Mouse (Mus musculus): ENCODE measurements at regions not wholly inside any gene's neighbourhood (a gene's known extent, or its start where the extent isn't known, plus 50 kb on each side); places are given as distances from the start of the nearest gene placed in this dataset.

DNA sequence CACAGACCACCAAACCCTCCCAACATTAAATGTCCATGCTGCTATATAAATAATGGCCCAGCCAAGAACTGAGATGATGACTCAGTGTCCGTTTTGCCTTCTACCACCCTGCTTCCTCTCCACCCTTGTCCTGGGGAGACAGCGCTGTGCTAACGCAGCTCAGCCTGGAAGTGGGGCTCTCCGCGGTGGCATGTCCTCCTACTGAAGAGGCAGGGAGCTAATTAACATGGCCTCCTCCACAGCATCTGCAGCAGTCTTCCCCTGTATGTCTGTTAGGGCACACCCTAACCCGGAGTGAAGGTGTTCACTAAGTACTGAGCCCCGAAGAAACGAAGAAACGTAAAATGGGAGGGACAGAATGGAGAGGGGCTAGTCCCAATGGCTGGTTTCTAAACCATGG is 107.8 kb downstream of the Slc35b3 start:
- no peak for DNase-seq (ENCODE audit: low spot score)
- H3K27me3 ChIP-seq (ENCODE audit: control insufficient read depth, insufficient read depth, low read length) = no peaks in the 10 kb centered on the region
- no peak overlapping the region for H3K9ac ChIP-seq (replicated peaks; ENCODE audit: low read depth, low read length)
- TF ChIP-seq CTCF (IDR thresholded peaks at IDR 0.05; ENCODE audit: low read depth) = no peak
- no peak for TF ChIP-seq EP300 (IDR thresholded peaks at IDR 0.05; ENCODE audit: low read depth)
- WGBS = 41% methylated on average over 9 of the region's 9 CpGs
- H3K9me3 ChIP-seq (replicated peaks; ENCODE audit: control insufficient read depth, low read length) = no peaks in the 10 kb centered on the region
- ATAC-seq (ENCODE audit: insufficient read depth, low read depth) = no peak
- H3K4me1 ChIP-seq (ENCODE audit: control insufficient read depth, insufficient read depth) = no peaks in the 10 kb centered on the region
- H3K27ac ChIP-seq (ENCODE audit: low read depth) = no peak overlapping the region
- H3K4me3 ChIP-seq (ENCODE audit: low read depth, low read length) = no peak overlapping the region
- H3K4me2 ChIP-seq (ENCODE audit: low read depth, low read length) = no peak overlapping the region
- no peaks in the 10 kb centered on the region for H3K36me3 ChIP-seq (replicated peaks; ENCODE audit: control insufficient read depth, insufficient read depth, low read length)

DNA sequence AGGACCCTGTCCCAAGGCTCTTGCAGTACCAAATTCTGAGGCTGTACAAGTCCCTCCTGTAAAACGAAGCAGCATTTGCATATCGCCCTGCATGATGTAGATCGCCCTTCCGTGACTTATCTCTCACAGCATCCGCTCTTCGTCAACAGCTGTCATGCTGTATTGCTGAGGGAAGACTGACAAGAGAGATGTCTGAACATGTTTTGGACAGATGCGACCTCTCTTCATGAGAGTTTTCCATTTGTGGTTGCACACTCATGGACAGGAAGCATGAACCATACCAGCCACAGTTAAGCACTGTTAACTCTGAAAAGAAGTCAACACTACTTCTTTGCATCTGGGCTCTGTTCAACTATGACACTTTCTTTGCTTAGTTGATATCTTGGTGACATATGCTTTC is 108.9 kb downstream of the Slc35b3 start:
- no peak for TF ChIP-seq CTCF (IDR thresholded peaks at IDR 0.05; ENCODE audit: low read depth)
- WGBS = 70% methylated on average over 7 of the region's 7 CpGs
- ATAC-seq (ENCODE audit: insufficient read depth, low read depth) = no peak

DNA sequence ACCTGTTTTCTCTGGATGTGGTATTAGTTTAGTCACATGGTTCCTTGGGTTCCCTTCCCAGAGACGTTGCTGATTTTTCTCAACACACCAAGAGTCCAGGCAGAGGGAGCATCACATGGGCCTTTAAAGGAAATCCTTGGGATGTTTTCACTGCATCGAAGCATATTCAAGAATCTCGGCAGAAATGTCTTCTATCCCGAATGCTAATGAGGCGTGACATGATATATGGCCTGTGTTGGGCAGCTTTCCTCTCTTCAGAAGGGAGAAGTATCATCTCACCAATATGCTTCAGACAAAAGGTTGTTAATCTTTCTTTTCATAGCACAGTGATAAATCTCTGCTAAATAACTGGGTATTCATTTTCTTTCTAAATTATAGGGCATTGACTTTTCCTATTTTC is 122.4 kb downstream of the Slc35b3 start:
- no peak for ATAC-seq (ENCODE audit: insufficient read depth, low read depth)
- Histone ChIP-seq H3K27ac (ENCODE audit: low read depth) (no peak overlapping the region), H3K36me3 (replicated peaks; ENCODE audit: control insufficient read depth, insufficient read depth, low read length) (no peaks in the 10 kb centered on the region), H3K27me3 (ENCODE audit: control insufficient read depth, insufficient read depth, low read length) (no peaks in the 10 kb centered on the region), H3K9ac (replicated peaks; ENCODE audit: low read depth, low read length) (no peak overlapping the region), H3K4me3 (ENCODE audit: low read depth, low read length) (no peak overlapping the region), H3K4me2 (ENCODE audit: low read depth, low read length) (no peak overlapping the region), H3K4me1 (ENCODE audit: control insufficient read depth, insufficient read depth) (no peaks in the 10 kb centered on the region), H3K9me3 (replicated peaks; ENCODE audit: control insufficient read depth, low read length) (no peaks in the 10 kb centered on the region)
- WGBS = 76% methylated on average over 5 of the region's 5 CpGs
- no peak for DNase-seq (ENCODE audit: low spot score)
- TF ChIP-seq CTCF (IDR thresholded peaks at IDR 0.05; ENCODE audit: low read depth) (no peak), EP300 (IDR thresholded peaks at IDR 0.05; ENCODE audit: low read depth) (no peak)

More for the DNA sequence above, 108.9 kb downstream of the Slc35b3 start:
- DNase-seq (ENCODE audit: low spot score) = no peak
- H3K36me3 ChIP-seq (replicated peaks; ENCODE audit: control insufficient read depth, insufficient read depth, low read length) = no peaks in the 10 kb centered on the region
- no peak overlapping the region for H3K4me2 ChIP-seq (ENCODE audit: low read depth, low read length)
- H3K9ac ChIP-seq (replicated peaks; ENCODE audit: low read depth, low read length) = no peak overlapping the region
- H3K27me3 ChIP-seq (ENCODE audit: control insufficient read depth, insufficient read depth, low read length) = no peaks in the 10 kb centered on the region
- no peaks in the 10 kb centered on the region for H3K4me1 ChIP-seq (ENCODE audit: control insufficient read depth, insufficient read depth)
- H3K9me3 ChIP-seq (replicated peaks; ENCODE audit: control insufficient read depth, low read length) = no peaks in the 10 kb centered on the region
- no peak overlapping the region for H3K4me3 ChIP-seq (ENCODE audit: low read depth, low read length)
- no peak overlapping the region for H3K27ac ChIP-seq (ENCODE audit: low read depth)

DNA sequence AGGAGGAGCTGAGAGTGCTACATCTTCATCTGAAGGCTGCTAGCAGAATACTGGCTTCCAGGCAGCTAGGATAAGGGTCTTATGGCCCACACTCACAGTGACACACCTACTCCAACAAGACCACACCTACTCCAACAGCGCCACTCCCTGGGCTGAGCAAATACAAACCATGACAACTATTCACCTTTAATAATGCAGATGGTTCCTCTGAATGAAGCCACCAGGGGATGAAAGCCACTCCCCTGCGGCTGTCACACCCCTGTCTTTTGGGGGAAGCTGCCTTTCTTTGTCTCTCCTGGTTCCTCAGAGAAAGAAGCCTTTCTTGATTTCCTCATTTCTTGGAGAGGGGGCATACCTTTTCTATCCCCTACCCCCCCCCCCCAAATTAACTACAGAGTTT is 135.0 kb downstream of the Slc35b3 start:
- TF ChIP-seq CTCF (IDR thresholded peaks at IDR 0.05; ENCODE audit: low read depth) (no peak), EP300 (IDR thresholded peaks at IDR 0.05; ENCODE audit: low read depth) (no peak)
- Histone ChIP-seq H3K27ac (ENCODE audit: low read depth) (no peak overlapping the region), H3K36me3 (replicated peaks; ENCODE audit: control insufficient read depth, insufficient read depth, low read length) (no peaks in the 10 kb centered on the region), H3K9ac (replicated peaks; ENCODE audit: low read depth, low read length) (no peak overlapping the region), H3K4me3 (ENCODE audit: low read depth, low read length) (no peak overlapping the region), H3K4me2 (ENCODE audit: low read depth, low read length) (no peak overlapping the region), H3K9me3 (replicated peaks; ENCODE audit: control insufficient read depth, low read length) (no peaks in the 10 kb centered on the region), H3K4me1 (ENCODE audit: control insufficient read depth, insufficient read depth) (no peaks in the 10 kb centered on the region), H3K27me3 (ENCODE audit: control insufficient read depth, insufficient read depth, low read length) (no peaks in the 10 kb centered on the region)
- DNase-seq (ENCODE audit: low spot score) (no peak), ATAC-seq (ENCODE audit: insufficient read depth, low read depth) (no peak)
- 39% methylated on average over 2 of the region's 2 CpGs for WGBS

DNA sequence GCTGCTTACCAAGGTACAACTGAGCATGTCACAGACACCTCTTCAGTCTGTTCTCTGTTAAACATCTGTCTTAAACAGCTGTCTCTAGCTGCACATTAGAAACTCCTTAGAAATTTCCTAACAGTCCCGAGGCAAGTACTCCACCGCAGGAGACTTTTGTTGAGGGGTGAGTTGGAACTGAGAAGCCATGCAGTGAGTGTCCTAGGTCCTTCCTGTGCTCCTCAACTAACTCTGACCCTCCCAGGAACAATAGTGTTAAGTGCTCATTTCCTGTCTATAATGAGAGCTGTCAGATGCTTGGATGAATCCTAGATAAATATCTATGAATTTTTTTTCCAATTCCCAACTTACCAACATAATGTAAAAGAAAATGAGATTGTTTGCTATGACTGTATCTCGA is 141.1 kb downstream of the Slc35b3 start:
- Histone ChIP-seq H3K27me3 (ENCODE audit: control insufficient read depth, insufficient read depth, low read length) (no peaks in the 10 kb centered on the region), H3K4me1 (ENCODE audit: control insufficient read depth, insufficient read depth) (no peaks in the 10 kb centered on the region), H3K36me3 (replicated peaks; ENCODE audit: control insufficient read depth, insufficient read depth, low read length) (no peaks in the 10 kb centered on the region), H3K4me2 (ENCODE audit: low read depth, low read length) (no peak overlapping the region), H3K9ac (replicated peaks; ENCODE audit: low read depth, low read length) (no peak overlapping the region), H3K4me3 (ENCODE audit: low read depth, low read length) (no peak overlapping the region), H3K27ac (ENCODE audit: low read depth) (no peak overlapping the region), H3K9me3 (replicated peaks; ENCODE audit: control insufficient read depth, low read length) (0 out of 2 replicates have a peak, but pooled peaks cover 8% of the 10 kb centered on the region)
- ATAC-seq (ENCODE audit: insufficient read depth, low read depth) (no peak), DNase-seq (ENCODE audit: low spot score) (no peak)
- WGBS = 72% methylated on average over 3 of the region's 3 CpGs
- no peak for TF ChIP-seq EP300 (IDR thresholded peaks at IDR 0.05; ENCODE audit: low read depth)
- TF ChIP-seq CTCF (IDR thresholded peaks at IDR 0.05; ENCODE audit: low read depth) = no peak

DNA sequence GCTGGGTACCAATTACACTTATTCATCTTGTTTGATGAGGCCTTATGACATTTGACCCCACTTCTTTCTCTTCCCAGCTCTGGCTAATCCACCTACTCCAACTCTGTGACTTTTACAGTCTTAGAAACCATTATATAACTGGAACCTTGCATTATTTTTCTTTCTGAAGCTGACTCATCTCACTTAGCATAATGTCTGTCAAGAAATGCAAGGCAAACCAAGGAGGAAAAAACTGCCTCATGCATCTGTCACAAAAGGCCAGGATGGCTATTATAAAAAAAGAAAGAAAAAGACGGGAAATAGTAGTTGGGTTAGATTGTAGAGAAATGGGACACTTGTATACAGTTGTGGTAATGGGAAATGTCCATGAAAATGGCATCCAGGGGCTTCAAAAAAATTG is 141.9 kb downstream of the Slc35b3 start:
- no peaks in the 10 kb centered on the region for H3K27me3 ChIP-seq (ENCODE audit: control insufficient read depth, insufficient read depth, low read length)
- H3K9me3 ChIP-seq (replicated peaks; ENCODE audit: control insufficient read depth, low read length) = 0 out of 2 replicates have a peak, but pooled peaks cover 9% of the 10 kb centered on the region
- no peaks in the 10 kb centered on the region for H3K36me3 ChIP-seq (replicated peaks; ENCODE audit: control insufficient read depth, insufficient read depth, low read length)
- H3K4me3 ChIP-seq (ENCODE audit: low read depth, low read length) = no peak overlapping the region
- no peak for ATAC-seq (ENCODE audit: insufficient read depth, low read depth)
- WGBS = 68% methylated on average over 1 of the region's 1 CpGs
- H3K4me2 ChIP-seq (ENCODE audit: low read depth, low read length) = no peak overlapping the region
- DNase-seq (ENCODE audit: low spot score) = no peak
- H3K4me1 ChIP-seq (ENCODE audit: control insufficient read depth, insufficient read depth) = no peaks in the 10 kb centered on the region
- H3K9ac ChIP-seq (replicated peaks; ENCODE audit: low read depth, low read length) = no peak overlapping the region
- no peak for TF ChIP-seq EP300 (IDR thresholded peaks at IDR 0.05; ENCODE audit: low read depth)
- TF ChIP-seq CTCF (IDR thresholded peaks at IDR 0.05; ENCODE audit: low read depth) = no peak
- H3K27ac ChIP-seq (ENCODE audit: low read depth) = no peak overlapping the region

All from heart, postnatal 0 days (tissue).